Mouse (Mus musculus): Measurements from ENCODE around the gene Efcab8. TPM values are rescaled to one million over a fixed set of nuclear protein-coding genes. Genes with fewer than 3 reads are reported as not detected.

Efcab8 gene
- total and polyA plus RNA-seq, 3 experiments = 0.04 to 0.19 TPM; not detected in 1

- peaks cover 0 to 2% of the 10 kb centered on the region in 2 experiments; a peak in 1 of 4 replicates for H3K4me1 ChIP-seq (ENCODE audit: control insufficient read depth in 1 of 2, insufficient read depth in 2 of 2, low read length in 2 of 2)
- no peaks in the 10 kb centered on the region for H3K9me3 ChIP-seq (replicated peaks; ENCODE audit: insufficient read depth, low read length)
- no peak for DNase-seq (ENCODE audit: low read depth, low spot score)
- no peak overlapping the region for H3K27ac ChIP-seq (ENCODE audit: control insufficient read depth, low read depth, low read length)
- H3K4me3 ChIP-seq (ENCODE audit: control insufficient read depth in 1 of 2, insufficient read depth in 1 of 2, low read depth in 2 of 2, low read length in 2 of 2) = no peak overlapping the region
- H3K9ac ChIP-seq (ENCODE audit: control insufficient read depth, low read depth, low read length, poor library complexity, severe bottlenecking) = no peak overlapping the region
- peaks cover 46% of the 10 kb centered on the region for H3K79me2 ChIP-seq (ENCODE audit: control insufficient read depth, insufficient read depth, low read length, poor library complexity)
- no peaks in the 10 kb centered on the region for H3K27me3 ChIP-seq (ENCODE audit: control insufficient read depth in 1 of 2, insufficient read depth in 2 of 2, low read length in 2 of 2)
- no peak for TF ChIP-seq POLR2AphosphoS5 (IDR thresholded peaks at IDR 0.05; ENCODE audit: borderline replicate concordance, low read depth, low read length)
- no peak for TF ChIP-seq POLR2AphosphoS2 (IDR thresholded peaks at IDR 0.05; ENCODE audit: low read length)
- TF ChIP-seq GABPA (IDR thresholded peaks at IDR 0.05; ENCODE audit: low read depth, low read length) = no peak
- no peak for TF ChIP-seq ZKSCAN1 (IDR thresholded peaks at IDR 0.05; ENCODE audit: low read depth, low read length)
- no peak for TF ChIP-seq RCOR1 (IDR thresholded peaks at IDR 0.05; ENCODE audit: low read depth, low read length)
- no peak for TF ChIP-seq GATA1 (IDR thresholded peaks at IDR 0.05; ENCODE audit: low read depth, low read length)
- TF ChIP-seq ELF1 (IDR thresholded peaks at IDR 0.05; ENCODE audit: low read depth, low read length) = no peak
- no peak for TF ChIP-seq MEF2A (IDR thresholded peaks at IDR 0.05; ENCODE audit: extremely low read depth, insufficient replicate concordance, low read depth, low read length, poor library complexity, severe bottlenecking)
- no peak for TF ChIP-seq ZMIZ1 (IDR thresholded peaks at IDR 0.05; ENCODE audit: low read depth, low read length)
- TF ChIP-seq BHLHE40 (IDR thresholded peaks at IDR 0.05; ENCODE audit: borderline replicate concordance, low read depth, low read length) = no peak
- TF ChIP-seq UBTF (IDR thresholded peaks at IDR 0.05; ENCODE audit: borderline replicate concordance, insufficient read depth, low read depth, low read length) = no peak
- TF ChIP-seq CTCF (IDR thresholded peaks at IDR 0.05 in 2 of 3, conservative IDR thresholded peaks at IDR 0.05 in 1 of 3; ENCODE audit: control insufficient read depth in 1 of 3, insufficient read depth in 1 of 3, low read depth in 2 of 3, low read length in 3 of 3, poor library complexity in 1 of 3, severe bottlenecking in 1 of 3) = no peak
- TF ChIP-seq MAX (IDR thresholded peaks at IDR 0.05; ENCODE audit: low read length) = no peak
- TF ChIP-seq RAD21 (IDR thresholded peaks at IDR 0.05; ENCODE audit: low read depth, low read length) = no peak
- peaks cover 9 to 18% of the 10 kb centered on the region in 2 experiments for H3K36me3 ChIP-seq (ENCODE audit: control insufficient read depth in 1 of 2, insufficient read depth in 2 of 2, low read length in 2 of 2)
These were observed 31.7 kb upstream of the Efcab8 start for GRCm38 (mm10) chr2:153747994-153748393.

GRCm38 (mm10) chr2:153750363-153750762 is 29.4 kb upstream of the Efcab8 start:
- Histone ChIP-seq H3K27ac (ENCODE audit: control insufficient read depth, low read depth, low read length) (no peak overlapping the region), H3K4me3 (ENCODE audit: control insufficient read depth in 1 of 2, insufficient read depth in 1 of 2, low read depth in 2 of 2, low read length in 2 of 2) (no peak overlapping the region), H3K9me3 (replicated peaks; ENCODE audit: insufficient read depth, low read length) (no peaks in the 10 kb centered on the region), H3K79me2 (ENCODE audit: control insufficient read depth, insufficient read depth, low read length, poor library complexity) (peaks cover 30% of the 10 kb centered on the region; the same call in 1 of the 2 replicates), H3K36me3 (ENCODE audit: control insufficient read depth in 1 of 2, insufficient read depth in 2 of 2, low read length in 2 of 2) (peaks cover 0 to 20% of the 10 kb centered on the region in 2 experiments; a peak in 2 of 4 replicates), H3K9ac (ENCODE audit: control insufficient read depth, low read depth, low read length, poor library complexity, severe bottlenecking) (no peak overlapping the region), H3K27me3 (ENCODE audit: control insufficient read depth in 1 of 2, insufficient read depth in 2 of 2, low read length in 2 of 2) (no peaks in the 10 kb centered on the region), H3K4me1 (ENCODE audit: control insufficient read depth in 1 of 2, insufficient read depth in 2 of 2, low read length in 2 of 2) (no peaks in the 10 kb centered on the region)
- DNase-seq (ENCODE audit: low read depth, low spot score) = no peak
- no peak for TF ChIP-seq TCF12 (IDR thresholded peaks at IDR 0.05; ENCODE audit: low read depth, low read length)
- TF ChIP-seq POLR2AphosphoS2 (IDR thresholded peaks at IDR 0.05; ENCODE audit: low read length) = no peak
- no peak for TF ChIP-seq SMC3 (IDR thresholded peaks at IDR 0.05; ENCODE audit: low read depth, low read length)
- TF ChIP-seq MYC (IDR thresholded peaks at IDR 0.05; ENCODE audit: low read depth, low read length) = no peak
- TF ChIP-seq BHLHE40 (IDR thresholded peaks at IDR 0.05; ENCODE audit: borderline replicate concordance, low read depth, low read length) = no peak
- TF ChIP-seq SIN3A (IDR thresholded peaks at IDR 0.05; ENCODE audit: low read length) = no peak
- no peak for TF ChIP-seq CHD2 (IDR thresholded peaks at IDR 0.05; ENCODE audit: low read length)
- TF ChIP-seq TAL1 (IDR thresholded peaks at IDR 0.05; ENCODE audit: low read length) = no peak
- no peak for TF ChIP-seq TBP (IDR thresholded peaks at IDR 0.05; ENCODE audit: low read depth, low read length)
- TF ChIP-seq USF1 (IDR thresholded peaks at IDR 0.05; ENCODE audit: low read depth, low read length) = no peak

Measured in MEL (cell line).